Mouse (Mus musculus) CH12.LX (cell line): ENCODE measurements around the gene 1700088E04Rik.

Experiments used
- CTCF ChIP-seq, 2 experiments: IDR thresholded peaks in 1 of 2; conservative IDR thresholded peaks in 1 of 2; 2 replicates each; pipeline ENCODE4 v1.5.1; 2011 to 2012; ENCODE audit warnings: low read depth in 2 of 2, low read length in 2 of 2, improper control_type of control experiment in 1 of 2, inconsistent platforms in 1 of 2, mild to moderate bottlenecking in 1 of 2, moderate library complexity in 1 of 2
- ELF1 ChIP-seq: IDR thresholded peaks from 2 replicates; pipeline ENCODE4 v1.6.1; 2014; ENCODE audit warnings: low read depth, mild to moderate bottlenecking, inconsistent platforms, low read length, improper control_type of control experiment
- EP300 ChIP-seq: IDR thresholded peaks from 2 replicates; pipeline ENCODE4 v1.6.1; 2011; ENCODE audit warnings: low read length, improper control_type of control experiment
- MAFK ChIP-seq: IDR thresholded peaks from 2 replicates; pipeline ENCODE4 v1.6.1; 2011; ENCODE audit warnings: low read length, improper control_type of control experiment; ENCODE audit not compliant: insufficient replicate concordance
- POLR2A ChIP-seq: IDR thresholded peaks from 2 replicates; pipeline ENCODE4 v1.6.1; 2011; ENCODE audit warnings: low read depth, mild to moderate bottlenecking, improper control_type of control experiment, low read length

DNA sequence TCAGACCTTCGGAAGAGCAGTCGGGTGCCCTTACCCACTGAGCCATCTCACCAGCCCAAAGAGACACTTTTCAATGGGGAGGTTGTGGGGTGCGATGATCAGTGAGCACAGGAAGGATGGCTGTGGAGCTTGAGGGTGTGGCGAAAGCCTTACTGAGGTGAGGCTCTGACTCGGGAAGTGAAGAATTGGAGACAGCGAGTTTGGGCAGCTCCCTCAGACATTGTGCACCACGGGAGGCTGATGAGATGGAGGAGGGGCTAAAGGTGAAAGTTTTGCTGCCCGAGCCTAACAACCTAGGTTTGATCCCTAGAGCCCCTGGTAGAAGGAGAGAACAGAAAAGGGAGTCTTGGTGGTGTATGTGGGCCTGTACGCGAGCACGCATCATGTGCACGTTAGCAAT lies 2.3 kb upstream of the 1700088E04Rik start:
- no peak for TF ChIP-seq EP300
- no peak for TF ChIP-seq POLR2A
- TF ChIP-seq CTCF (conservative IDR thresholded peaks at IDR 0.05 in 1 of 2, IDR thresholded peaks at IDR 0.05 in 1 of 2; ENCODE audit: low read depth in 2 of 2, low read length in 2 of 2) = no peak
- no peak for TF ChIP-seq ELF1
- no peak for TF ChIP-seq MAFK
